Mouse (Mus musculus) erythroblast, embryonic 14.5 days (primary cell): ENCODE data around the gene Gpr62.

Source experiments
- GATA1 ChIP-seq: IDR thresholded peaks from 2 replicates; pipeline ENCODE4 v1.6.1; 2012; ENCODE audit warnings: low read length, inconsistent platforms, mixed read lengths
- TAL1 ChIP-seq: IDR thresholded peaks from 3 replicates; pipeline ENCODE4 v1.6.1; 2012; ENCODE audit warnings: low read length, inconsistent platforms, mixed read lengths

DNA sequence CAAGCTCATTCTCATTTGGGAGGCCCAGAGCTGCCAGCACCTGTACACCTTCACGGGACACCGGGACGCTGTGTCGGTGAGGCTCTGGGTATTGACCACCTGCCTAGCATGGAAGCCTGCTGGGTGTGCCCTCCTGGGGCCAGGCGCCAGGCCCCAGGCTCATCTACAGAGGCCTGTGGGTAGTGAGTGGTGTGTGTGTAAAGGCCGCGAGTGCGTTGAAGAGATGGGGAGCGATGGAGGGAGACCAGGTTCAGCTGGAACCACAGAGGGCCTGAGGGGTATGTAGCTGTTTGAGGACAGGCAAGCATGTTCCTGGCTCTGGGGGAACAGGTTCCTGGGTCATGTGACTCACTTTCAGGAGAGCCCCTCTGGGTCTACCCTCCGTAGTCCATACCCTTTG, 17.4 kb upstream of the Gpr62 start:
- TF ChIP-seq GATA1 (no peak), TAL1 (no peak)
